16 mouse cellular contexts compared by ENCODE assay signal in genomic region chr13:8793217-8793616, GRCm38 (mm10).
"Had no signal": no experiment of that assay in that cellular context is flagged by ENCODE, and none has a peak within 500 bp of the region (broad histone marks: within the 10 kb centered on the region; RNA-seq: fewer than 3 reads in every experiment).

No protein-coding gene starts in this region.

- H3K4me2 ChIP-seq: kidney, embryonic 15.5 days; liver, embryonic 13.5 days; midbrain, embryonic 11.5 days; neural tube, embryonic 15.5 days had no signal

- H3K4me3 ChIP-seq: kidney, embryonic 15.5 days; left cerebral cortex, adult 2 months; liver, embryonic 13.5 days; myocyte; neural tube, embryonic 15.5 days had no signal

- DNase-seq: kidney, postnatal 10 days; kidney, postnatal 36 days; layer of hippocampus, postnatal 36 days; liver, embryonic 13.5 days; lung, adult 2 months; lung, postnatal 14 days; lung, postnatal 4 days; midbrain, embryonic 14.5 days; thymus, adult 2 months; thymus, postnatal 14 days; thymus, postnatal 4 days had no signal

- H3K4me1 ChIP-seq: kidney, embryonic 15.5 days; liver, embryonic 13.5 days had no signal

- H3K9ac ChIP-seq: kidney, embryonic 15.5 days; liver, embryonic 13.5 days; neural tube, embryonic 15.5 days had no signal

- H3K9me3 ChIP-seq: kidney, embryonic 15.5 days; liver, embryonic 13.5 days; neural tube, embryonic 15.5 days had no signal

- H3K27ac ChIP-seq: kidney, embryonic 15.5 days; left cerebral cortex, adult 2 months; liver, embryonic 13.5 days; neural tube, embryonic 15.5 days had no signal

- H3K36me3 ChIP-seq: kidney, embryonic 15.5 days; liver, embryonic 13.5 days; neural tube, embryonic 15.5 days had no signal

- H3K27me3 ChIP-seq: kidney, embryonic 15.5 days; liver, embryonic 13.5 days; neural tube, embryonic 15.5 days had no signal
